Mouse (Mus musculus): ENCODE data around the gene Kcnd1.
"Not testable (repeated sequence)": the region's sequence is repeated elsewhere in the genome, so short reads cannot be mapped to it uniquely, and the experiment has no call there.

Kcnd1 gene

GRCm38 (mm10) chrX:7821865-7822779 lies at the start of gene Kcnd1:
Kcnd1 (plus strand) TSS chrX:7822289.
- peak; percentile 40 for DNase-seq (ENCODE audit: low spot score)

- DNase-seq (ENCODE audit: low spot score) = no peak
These were observed 49.3 kb upstream of the Kcnd1 start for GRCm38 (mm10) chrX:7772766-7773165.

GRCm38 (mm10) chrX:7775501-7776205 lies 46.4 kb upstream of the Kcnd1 start:
- DNase-seq (ENCODE audit: low spot score) = no peak

GRCm38 (mm10) chrX:7776329-7777082 lies 45.6 kb upstream of the Kcnd1 start:
- peak; percentile 58 for DNase-seq (ENCODE audit: low spot score)

GRCm38 (mm10) chrX:7778450-7779244 lies 43.4 kb upstream of the Kcnd1 start:
- DNase-seq (ENCODE audit: low spot score) = no peak

GRCm38 (mm10) chrX:7779294-7779693 lies 42.8 kb upstream of the Kcnd1 start:
- DNase-seq (ENCODE audit: low spot score) = no peak

GRCm38 (mm10) chrX:7782603-7783092 lies 39.4 kb upstream of the Kcnd1 start:
- no peak for DNase-seq (ENCODE audit: low spot score)

GRCm38 (mm10) chrX:7789542-7790136 lies 32.5 kb upstream of the Kcnd1 start, which contains the start of gene Gripap1:
Gripap1 (plus strand) TSS chrX:7789765.
- DNase-seq (ENCODE audit: low spot score) = peak; percentile 71

GRCm38 (mm10) chrX:7790309-7790708 lies 31.8 kb upstream of the Kcnd1 start:
- DNase-seq (ENCODE audit: low spot score) = no peak

GRCm38 (mm10) chrX:7793361-7793760 lies 28.7 kb upstream of the Kcnd1 start:
- no peak for DNase-seq (ENCODE audit: low spot score)

GRCm38 (mm10) chrX:7795016-7795415 lies 27.1 kb upstream of the Kcnd1 start:
- DNase-seq (ENCODE audit: low spot score) = no peak

- DNase-seq (ENCODE audit: low spot score) = no peak
These were observed 24.8 kb upstream of the Kcnd1 start for GRCm38 (mm10) chrX:7797327-7797726.

- DNase-seq (ENCODE audit: low spot score) = not testable (repeated sequence)
These were observed 19.9 kb upstream of the Kcnd1 start for GRCm38 (mm10) chrX:7802157-7802556.

GRCm38 (mm10) chrX:7815016-7815415 lies 7.1 kb upstream of the Kcnd1 start:
- DNase-seq (ENCODE audit: low spot score) = not testable (repeated sequence)

- no peak for DNase-seq (ENCODE audit: low spot score)
These were observed 15.1 kb downstream of the Kcnd1 start for GRCm38 (mm10) chrX:7837146-7837545.

GRCm38 (mm10) chrX:7840842-7841162 lies 18.7 kb downstream of the Kcnd1 start:
- DNase-seq (ENCODE audit: low spot score) = no peak

- DNase-seq (ENCODE audit: low spot score) = peak; percentile 93
These were observed 19.4 kb downstream of the Kcnd1 start, which contains the start of gene Otud5 for GRCm38 (mm10) chrX:7841163-7842162. Otud5 (plus strand) TSS chrX:7841364.

- peak; percentile 11 for DNase-seq (ENCODE audit: low spot score)
These were observed 20.2 kb downstream of the Kcnd1 start for GRCm38 (mm10) chrX:7842318-7842717.

GRCm38 (mm10) chrX:7847845-7848244 lies 25.8 kb downstream of the Kcnd1 start:
- DNase-seq (ENCODE audit: low spot score) = peak; percentile 12

- DNase-seq (ENCODE audit: low spot score) = peak; percentile 29
These were observed 32.5 kb downstream of the Kcnd1 start for GRCm38 (mm10) chrX:7854578-7854977.

Measured in layer of hippocampus, adult 11-12 months (tissue).